Mouse (Mus musculus) testis, adult 2 months (tissue): Measurements from ENCODE around the gene Aqp7. TPM values are rescaled to one million over a fixed set of nuclear protein-coding genes. Genes with fewer than 3 reads are reported as not detected.

Experiments
- H3K27ac ChIP-seq: fragments of 200-500 bp; 2 replicates; pipeline ENCODE4 v1.5.1; 2012; ENCODE audit warnings: low read depth, low read length; ENCODE audit not compliant: control insufficient read depth, insufficient read depth
- H3K27me3 ChIP-seq: fragments of 200-500 bp; 2 replicates; pipeline ENCODE4 v1.6.1; 2012; ENCODE audit warnings: mild to moderate bottlenecking, low read length, moderate library complexity; ENCODE audit not compliant: control insufficient read depth, insufficient read depth
- H3K36me3 ChIP-seq: fragments of 200-500 bp; 2 replicates; pipeline ENCODE4 v1.6.1; 2012; ENCODE audit warnings: mild to moderate bottlenecking, low read length; ENCODE audit not compliant: control insufficient read depth, insufficient read depth
- H3K4me1 ChIP-seq: fragments of 200-500 bp; 2 replicates; pipeline ENCODE4 v1.6.1; 2012; ENCODE audit warnings: low read length; ENCODE audit not compliant: control insufficient read depth, insufficient read depth
- H3K4me3 ChIP-seq: fragments of 200-500 bp; 2 replicates; pipeline ENCODE4 v1.5.1; 2012; ENCODE audit warnings: low read depth, mild to moderate bottlenecking, low read length, moderate library complexity, mixed read lengths; ENCODE audit not compliant: control insufficient read depth
- CTCF ChIP-seq: fragments of 200-500 bp; IDR thresholded peaks from 2 replicates; pipeline ENCODE4 v1.5.1; 2012; ENCODE audit warnings: low read depth, mild to moderate bottlenecking, inconsistent platforms, low read length, moderate library complexity; ENCODE audit not compliant: control insufficient read depth, insufficient read depth, insufficient replicate concordance
- POLR2A ChIP-seq: fragments of 200-500 bp; IDR thresholded peaks from 2 replicates; pipeline ENCODE4 v1.6.1; 2012; ENCODE audit warnings: low read depth, mild to moderate bottlenecking, inconsistent platforms, low read length, moderate library complexity; ENCODE audit not compliant: control insufficient read depth
- polyA plus RNA-seq: library from polyadenylated mRNA; depleted of rRNA; stranded (reverse); fragments of >200 nt; gene quantifications from 2 replicates; pipeline ENCODE4 v1.2.3, GENCODE M21; 2012

Aqp7 gene
- polyA plus RNA-seq, 1 experiment = 174 TPM

DNA sequence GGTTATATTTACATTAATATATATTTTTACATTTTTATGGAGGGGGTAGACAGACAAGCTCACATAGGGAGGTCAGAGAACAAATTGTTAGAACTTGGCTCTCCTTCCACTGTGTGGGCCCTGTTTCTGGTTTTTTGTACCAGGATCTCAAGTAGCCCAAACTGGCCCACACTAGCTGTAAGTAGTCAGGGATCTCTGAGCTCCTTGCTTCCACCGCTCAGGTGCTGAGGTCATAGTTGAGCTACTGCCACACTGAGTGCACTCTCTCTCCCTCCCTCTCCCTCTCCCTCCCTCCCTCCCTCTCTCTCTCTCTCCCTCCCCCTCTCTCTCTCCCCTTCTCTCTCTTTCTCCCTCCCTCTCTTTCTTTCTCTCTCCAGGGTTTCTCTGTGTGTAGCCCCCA lies 8.3 kb upstream of the Aqp7 start:
- Histone ChIP-seq H3K4me3 (no peak overlapping the region), H3K4me1 (peaks cover 7% of the 10 kb centered on the region), H3K27ac (no peak overlapping the region), H3K36me3 (no peaks in the 10 kb centered on the region), H3K27me3 (no peaks in the 10 kb centered on the region)
- TF ChIP-seq POLR2A = no peak
- no peak for TF ChIP-seq CTCF

DNA sequence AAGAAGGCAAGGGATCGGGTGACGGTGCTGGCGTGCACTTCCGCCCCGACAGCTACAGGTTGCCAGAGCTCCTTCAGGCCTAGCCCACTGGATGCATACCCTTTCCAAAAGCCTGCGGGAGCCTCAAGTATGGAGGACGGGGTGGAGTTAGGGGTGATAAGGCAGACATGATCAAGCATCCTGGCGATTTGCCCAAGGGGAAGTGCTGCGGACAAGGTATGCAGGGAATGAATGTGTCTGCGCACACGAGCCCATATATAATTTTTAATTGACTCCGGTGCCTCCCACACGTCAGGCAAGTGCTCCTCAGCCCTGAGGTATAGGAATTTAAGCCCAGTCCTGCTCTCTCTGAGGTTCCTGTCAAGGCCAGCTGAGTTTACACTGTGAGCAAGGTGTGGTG lies 7.2 kb upstream of the Aqp7 start:
- H3K4me3 ChIP-seq = peak overlapping the region; percentile 47

DNA sequence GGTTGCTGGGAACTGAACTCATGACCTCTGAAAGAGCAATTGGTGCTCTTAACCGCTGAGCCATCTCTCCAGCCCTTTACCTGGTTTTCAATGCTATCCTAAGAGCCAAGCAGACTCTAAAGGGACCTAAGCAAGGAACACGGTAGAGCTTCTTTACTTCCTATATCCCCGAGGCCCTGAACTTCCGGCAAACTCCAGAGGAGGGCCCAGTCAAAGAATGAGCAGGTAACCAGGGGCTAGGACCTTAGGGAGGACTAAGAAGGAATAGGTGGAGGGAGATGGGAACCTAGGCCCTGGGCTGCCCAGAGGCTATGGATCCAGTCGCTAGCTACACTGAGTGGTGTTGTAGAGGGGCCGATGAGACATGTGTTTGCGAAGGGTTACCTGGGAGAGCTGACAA lies 3.8 kb upstream of the Aqp7 start:
- Histone ChIP-seq H3K4me1 (peaks cover 9% of the 10 kb centered on the region), H3K27me3 (no peaks in the 10 kb centered on the region), H3K4me3 (peak overlapping the region; percentile 8; the same call in 1 of the 2 replicates), H3K27ac (no peak overlapping the region), H3K36me3 (no peaks in the 10 kb centered on the region)
- TF ChIP-seq POLR2A (no peak), CTCF (no peak)

More for the DNA sequence above, 7.2 kb upstream of the Aqp7 start:
- TF ChIP-seq CTCF (no peak), POLR2A (no peak)
- no peak overlapping the region for H3K27ac ChIP-seq
- peaks cover 7% of the 10 kb centered on the region for H3K4me1 ChIP-seq
- H3K36me3 ChIP-seq = no peaks in the 10 kb centered on the region
- no peaks in the 10 kb centered on the region for H3K27me3 ChIP-seq

DNA sequence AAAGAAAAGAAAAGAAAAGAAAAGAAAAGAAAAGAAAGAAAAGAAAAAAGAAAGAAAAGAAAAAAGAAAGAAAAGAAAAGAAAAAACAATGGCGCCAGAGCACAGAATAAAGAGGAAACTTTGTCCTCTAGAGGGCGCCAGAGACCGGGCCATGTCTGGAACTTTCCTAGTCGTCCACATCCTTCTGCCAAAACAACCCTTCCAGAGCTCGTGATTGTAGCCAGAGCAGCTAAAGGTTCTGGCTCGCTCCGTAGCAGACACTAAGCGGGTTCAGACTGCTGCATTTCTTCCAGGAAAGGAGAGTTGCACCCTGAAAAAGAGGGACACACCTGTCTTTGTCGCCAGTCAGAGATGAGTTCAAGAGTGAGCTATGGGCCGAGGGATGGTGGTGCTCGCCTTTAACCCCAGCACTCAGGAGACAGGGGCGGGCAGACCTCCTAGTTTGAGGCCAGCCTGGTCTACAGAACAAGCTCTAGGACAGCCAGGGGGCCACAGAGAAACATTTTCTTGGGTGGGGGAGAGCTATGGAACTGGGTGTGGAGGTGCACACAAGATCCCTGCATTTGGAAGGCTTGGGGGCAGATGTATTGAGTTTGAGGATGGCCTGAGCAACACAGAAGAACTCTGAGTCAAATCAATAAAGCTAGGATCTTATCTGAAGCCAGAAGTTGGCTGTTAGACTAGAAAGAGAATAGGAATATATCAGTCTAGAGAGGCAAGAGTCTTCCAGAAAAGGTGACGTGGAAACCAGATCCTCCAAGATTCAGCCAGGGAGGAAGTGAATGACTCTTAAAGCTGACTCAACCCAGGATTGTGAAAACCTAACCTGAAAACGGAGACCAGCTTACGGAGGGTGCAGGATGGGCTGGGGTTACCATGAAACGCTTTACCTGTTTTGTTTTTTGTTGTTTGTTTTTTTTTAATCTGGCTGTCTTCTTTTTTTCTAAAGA lies 3.1 kb upstream of the Aqp7 start:
- Histone ChIP-seq H3K4me3 (peak overlapping the region; percentile 75), H3K27me3 (no peaks in the 10 kb centered on the region), H3K27ac (no peak overlapping the region), H3K4me1 (peaks cover 12% of the 10 kb centered on the region), H3K36me3 (no peaks in the 10 kb centered on the region)
- TF ChIP-seq CTCF = peak; percentile 55; the same call in 1 of the 2 replicates
- TF ChIP-seq POLR2A = no peak

DNA sequence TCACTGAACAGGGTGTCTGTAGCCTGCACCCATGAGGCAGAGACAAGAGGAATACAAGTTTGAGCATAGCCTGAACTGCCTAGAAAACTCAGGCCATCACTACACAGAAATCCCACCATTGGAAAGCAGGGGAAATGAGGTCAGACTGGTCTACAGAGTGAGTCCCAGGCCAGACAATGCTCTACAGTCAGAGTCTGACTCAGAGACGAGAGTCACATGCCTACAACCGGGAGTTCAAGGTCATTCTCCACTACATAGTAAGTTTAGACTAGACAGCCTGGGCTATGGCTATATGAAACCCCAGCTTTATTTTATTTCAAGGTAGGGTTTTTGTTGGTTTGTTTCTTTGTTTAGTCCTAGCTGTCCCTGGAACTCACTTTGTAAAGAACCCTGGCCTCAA lies 987 bp upstream of the Aqp7 start:
- Histone ChIP-seq H3K4me3 (peak overlapping the region; percentile 89), H3K27ac (no peak overlapping the region; the same call in 1 of the 2 replicates), H3K36me3 (no peaks in the 10 kb centered on the region), H3K4me1 (peaks cover 5% of the 10 kb centered on the region; the same call in 1 of the 2 replicates), H3K27me3 (no peaks in the 10 kb centered on the region)
- TF ChIP-seq POLR2A (no peak), CTCF (no peak)

DNA sequence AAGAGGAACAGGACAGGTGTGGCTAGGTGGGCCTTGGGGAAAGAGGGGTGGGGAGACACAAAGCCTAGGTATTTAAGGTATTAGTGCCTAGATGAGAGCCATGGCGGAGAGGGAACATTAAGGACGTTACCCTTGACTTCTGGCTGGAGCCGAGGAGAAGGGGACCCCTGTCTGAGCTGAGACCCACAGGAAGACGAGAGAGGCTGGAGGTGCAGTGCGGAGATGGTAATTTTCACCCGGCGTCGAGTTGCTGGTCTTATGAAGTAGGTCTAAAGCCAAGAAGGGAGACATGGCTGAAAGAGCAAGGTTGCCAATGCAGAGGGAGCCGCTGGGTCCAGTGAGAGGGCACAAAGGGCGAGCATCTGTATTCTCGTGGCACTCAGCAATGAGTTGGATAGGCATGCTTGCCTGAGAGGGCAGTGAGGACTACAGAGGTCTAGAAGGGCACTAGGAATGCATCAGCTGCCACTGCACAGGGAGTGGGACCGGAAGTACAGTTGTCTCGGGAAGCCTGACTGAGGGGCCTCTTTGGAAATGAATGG lies 1.6 kb downstream of the Aqp7 start:
- Histone ChIP-seq H3K27ac (no peak overlapping the region), H3K4me3 (peak overlapping the region; percentile 89), H3K4me1 (peaks cover 8% of the 10 kb centered on the region; the same call in 1 of the 2 replicates), H3K27me3 (no peaks in the 10 kb centered on the region), H3K36me3 (no peaks in the 10 kb centered on the region)
- TF ChIP-seq POLR2A (no peak), CTCF (no peak)

DNA sequence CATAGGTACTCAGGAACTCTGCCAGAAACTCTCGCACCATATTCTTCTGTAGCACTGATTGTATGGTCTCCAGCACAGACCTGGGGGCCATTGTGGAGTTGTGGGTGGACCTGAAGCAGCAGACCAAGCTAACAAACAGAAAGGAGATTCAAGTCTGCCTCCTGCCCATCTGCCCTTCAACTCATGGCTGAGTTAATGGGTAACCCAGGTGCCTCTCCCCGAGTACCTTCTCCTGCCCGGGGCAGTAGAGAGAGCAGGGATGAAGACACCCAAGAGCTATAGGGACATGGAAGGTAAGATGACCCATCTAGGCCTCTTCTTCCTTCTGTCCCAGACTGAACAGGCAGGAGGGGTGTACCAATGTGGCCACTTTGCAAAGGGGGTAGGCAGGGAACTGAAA lies 2.7 kb downstream of the Aqp7 start:
- Histone ChIP-seq H3K27ac (no peak overlapping the region), H3K4me1 (peaks cover 8% of the 10 kb centered on the region; the same call in 1 of the 2 replicates), H3K4me3 (peak overlapping the region; percentile 89), H3K27me3 (no peaks in the 10 kb centered on the region), H3K36me3 (no peaks in the 10 kb centered on the region)
- no peak for TF ChIP-seq CTCF
- no peak for TF ChIP-seq POLR2A
